In the genomic region with DNA sequence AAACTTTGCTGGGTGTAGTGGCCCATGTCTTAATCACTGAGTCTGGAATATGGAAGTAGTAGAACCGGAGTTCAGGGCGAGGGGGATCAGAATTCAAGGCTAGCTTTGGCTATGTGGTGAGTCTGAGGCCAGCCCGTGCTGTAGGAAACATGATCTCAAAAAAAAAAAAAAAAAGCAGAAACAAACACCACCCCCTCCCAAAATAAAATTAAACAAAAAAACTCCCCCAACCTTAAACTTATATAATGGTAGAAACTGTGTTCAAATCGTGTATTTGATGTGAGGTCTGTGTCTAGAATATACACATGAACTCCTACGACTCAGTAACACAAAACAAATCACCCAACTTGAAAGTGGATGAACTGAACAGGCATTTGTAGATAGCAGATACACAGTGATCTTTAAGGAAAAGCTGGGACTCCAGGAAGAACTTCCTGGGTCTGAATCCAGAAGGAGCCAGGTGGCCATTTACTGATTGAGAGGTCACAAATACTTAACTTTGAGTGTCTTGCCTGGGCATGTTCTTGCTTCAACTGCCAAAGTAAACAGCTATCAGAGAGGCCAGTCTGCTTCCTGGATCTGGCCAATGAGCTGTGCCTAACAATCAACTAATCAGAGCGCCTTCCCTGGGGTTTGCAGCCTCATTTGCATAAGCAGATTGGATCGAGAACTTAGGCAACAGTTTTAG, we compare ENCODE assay signal across 8 mouse cellular contexts.
A peak's percentile ranks its signal among the peaks of the same experiment; 100 is the strongest.
DNase-seq lines count a peak whose midpoint lies in the region; ATAC-seq and TF ChIP-seq lines count a peak whose summit lies in the region.

No protein-coding gene starts in this region.

- intact Hi-C loops in left cerebral cortex, postnatal 10 days (cut with DNase I) = loop anchor here (10.0 kb wide), 1 partner anchor 63 kb away; a partner anchor contains a TSS

- peaks cover 10% of the 10 kb centered on the region for H3K4me1 ChIP-seq in ES-Bruce4 (ENCODE audit: control insufficient read depth, insufficient read depth, low read length)
- peaks cover 8% of the 10 kb centered on the region for H3K4me1 ChIP-seq in forebrain, embryonic 16.5 days (replicated peaks; ENCODE audit: control insufficient read depth, insufficient read depth, low read length)
- H3K4me1 ChIP-seq in liver, embryonic 12.5 days = peaks cover 64% of the 10 kb centered on the region
- H3K4me1 ChIP-seq in stomach, embryonic 16.5 days (ENCODE audit: control insufficient read depth, insufficient read depth, low read length) = peaks cover 8% of the 10 kb centered on the region

- H3K9ac ChIP-seq in ES-Bruce4 (ENCODE audit: low read depth, poor library complexity, severe bottlenecking) = peak overlapping the region; percentile 83
- H3K9ac ChIP-seq in forebrain, embryonic 16.5 days (replicated peaks; ENCODE audit: low read depth, low read length) = no peak overlapping the region
- H3K9ac ChIP-seq in liver, embryonic 12.5 days = no peak overlapping the region; the same call in 1 of the 2 replicates
- H3K9ac ChIP-seq in stomach, embryonic 16.5 days (ENCODE audit: low read length) = no peak overlapping the region

- H3K27me3 ChIP-seq in ES-Bruce4 (ENCODE audit: control insufficient read depth, insufficient read depth, low read length, poor library complexity, severe bottlenecking) = no peaks in the 10 kb centered on the region
- no peaks in the 10 kb centered on the region for H3K27me3 ChIP-seq in forebrain, embryonic 16.5 days (replicated peaks; ENCODE audit: control insufficient read depth, insufficient read depth, low read length)
- H3K27me3 ChIP-seq in liver, embryonic 12.5 days (replicated peaks) = no peaks in the 10 kb centered on the region
- no peaks in the 10 kb centered on the region for H3K27me3 ChIP-seq in stomach, embryonic 16.5 days (ENCODE audit: control insufficient read depth, insufficient read depth, low read length)

- H3K27ac ChIP-seq in ES-Bruce4 (ENCODE audit: insufficient read depth, low read length) = peak overlapping the region; percentile 92
- peak overlapping the region; percentile 42; the same call in 1 of the 2 replicates for H3K27ac ChIP-seq in forebrain, embryonic 16.5 days (ENCODE audit: low read length)
- H3K27ac ChIP-seq in liver, embryonic 12.5 days = peak overlapping the region; percentile 69
- H3K27ac ChIP-seq in stomach, embryonic 16.5 days (ENCODE audit: low read length) = peak overlapping the region; percentile 90

- TF ChIP-seq POLR2A in ES-Bruce4 (IDR thresholded peaks at IDR 0.05; ENCODE audit: insufficient read depth, low read length) = no peak

- TF ChIP-seq EP300 in ES-Bruce4 (IDR thresholded peaks at IDR 0.05; ENCODE audit: insufficient read depth, low read depth, low read length) = peak; percentile 90

- peak; percentile 87 for ATAC-seq in forebrain, embryonic 16.5 days
- ATAC-seq in liver, embryonic 12.5 days = peak; percentile 78
- ATAC-seq in stomach, embryonic 16.5 days (ENCODE audit: insufficient read depth, low FRiP score) = peak; percentile 75; the same call in 1 of the 2 replicates

- peak; percentile 34 for DNase-seq in NIH3T3 (ENCODE audit: low read depth)
- DNase-seq in thymus, postnatal 36 days = no peak
- DNase-seq in left cerebral cortex, postnatal 10 days (ENCODE audit: extremely low spot score in 1 of 2, low spot score in 2 of 2) = no peak
- no peak for DNase-seq in urinary bladder, postnatal 10 days (ENCODE audit: low spot score)

- no peak overlapping the region for H3K4me3 ChIP-seq in ES-Bruce4 (ENCODE audit: low read depth, low read length)
- no peak overlapping the region for H3K4me3 ChIP-seq in forebrain, embryonic 16.5 days (replicated peaks; ENCODE audit: low read length)
- H3K4me3 ChIP-seq in liver, embryonic 12.5 days = no peak overlapping the region
- no peak overlapping the region for H3K4me3 ChIP-seq in stomach, embryonic 16.5 days (replicated peaks; ENCODE audit: low read length)

- 35% methylated on average over 7 of the region's 7 CpGs for WGBS in forebrain, embryonic 16.5 days
- 33% methylated on average over 7 of the region's 7 CpGs for whole genome bisulfite sequencing in liver, embryonic 12.5 days (ENCODE audit: insufficient replicate concordance)
- 46% methylated on average over 7 of the region's 7 CpGs for WGBS in stomach, embryonic 16.5 days

- no peaks in the 10 kb centered on the region for H3K9me3 ChIP-seq in ES-Bruce4 (replicated peaks; ENCODE audit: control insufficient read depth, insufficient read depth, low read length, poor library complexity, severe bottlenecking)
- no peaks in the 10 kb centered on the region for H3K9me3 ChIP-seq in forebrain, embryonic 16.5 days (ENCODE audit: control insufficient read depth, low read length)
- no peaks in the 10 kb centered on the region for H3K9me3 ChIP-seq in liver, embryonic 12.5 days (replicated peaks)
- H3K9me3 ChIP-seq in stomach, embryonic 16.5 days (replicated peaks; ENCODE audit: control insufficient read depth, low read length) = no peaks in the 10 kb centered on the region

- no peak for TF ChIP-seq CTCF in ES-Bruce4 (IDR thresholded peaks at IDR 0.05; ENCODE audit: low read depth, low read length)

- H3K4me2 ChIP-seq in forebrain, embryonic 16.5 days (ENCODE audit: low read length) = no peak overlapping the region
- peak overlapping the region; percentile 40 for H3K4me2 ChIP-seq in liver, embryonic 12.5 days
- H3K4me2 ChIP-seq in stomach, embryonic 16.5 days (ENCODE audit: low read depth, low read length) = peak overlapping the region; percentile 14

- H3K36me3 ChIP-seq in ES-Bruce4 (ENCODE audit: control insufficient read depth, insufficient read depth, low read length, poor library complexity, severe bottlenecking) = no peaks in the 10 kb centered on the region
- H3K36me3 ChIP-seq in forebrain, embryonic 16.5 days (ENCODE audit: control insufficient read depth, insufficient read depth) = no peaks in the 10 kb centered on the region
- H3K36me3 ChIP-seq in liver, embryonic 12.5 days = no peaks in the 10 kb centered on the region
- H3K36me3 ChIP-seq in stomach, embryonic 16.5 days (ENCODE audit: control insufficient read depth, insufficient read depth, low read length) = no peaks in the 10 kb centered on the region

Comparison
In these comparisons a context has a peak if more than half of its experiments do, and no peak if none do; other contexts are left out.
1. H3K27ac ChIP-seq: peak in every context shown above with its lines; median percentile 92 in ES-Bruce4; 90 in stomach, embryonic 16.5 days; 69 in liver, embryonic 12.5 days; 42 in forebrain, embryonic 16.5 days.